Mouse (Mus musculus) hindbrain, postnatal 0 days (tissue): ENCODE measurements around the gene Mfsd4b3. TPM values are rescaled to one million over a fixed set of nuclear protein-coding genes. Genes with fewer than 3 reads are reported as not detected.
"Not testable (repeated sequence)": the region's sequence is repeated elsewhere in the genome, so short reads cannot be mapped to it uniquely, and the experiment has no call there.

ENCODE experiments used
- ATAC-seq: fragments of 200-750 bp; cut with Nextera tagmentation; 2 replicates; pipeline ENCODE4 v1.8.0; 2017; ENCODE audit warnings: mild to moderate bottlenecking, moderate TSS enrichment, moderate library complexity
- DNase-seq: peaks from one replicate; pipeline ENCODE4 v3.0.0-alpha.2; 2015; ENCODE audit warnings: low spot score
- H3K27ac ChIP-seq: fragments of 300-500 bp; sonication (generic); 2 replicates; pipeline ENCODE4 v1.5.1; 2014; ENCODE audit warnings: mild to moderate bottlenecking
- H3K27me3 ChIP-seq: fragments of 300-500 bp; sonication (generic); 2 replicates; pipeline ENCODE4 v1.6.1; 2014; ENCODE audit warnings: low read length, mixed read lengths; ENCODE audit not compliant: insufficient read depth
- H3K36me3 ChIP-seq: fragments of 300-500 bp; sonication (generic); 2 replicates; pipeline ENCODE4 v1.6.1; 2014; ENCODE audit warnings: low read length, mixed read lengths; ENCODE audit not compliant: insufficient read depth
- H3K4me1 ChIP-seq: fragments of 300-500 bp; sonication (generic); 2 replicates; pipeline ENCODE4 v1.6.1; 2014; ENCODE audit warnings: antibody characterized with exemption, low read length, mixed read lengths; ENCODE audit not compliant: insufficient read depth
- H3K4me2 ChIP-seq: fragments of 300-500 bp; sonication (generic); 2 replicates; pipeline ENCODE4 v1.6.1; 2014; ENCODE audit warnings: low read depth, mild to moderate bottlenecking, low read length, moderate library complexity, mixed read lengths
- H3K4me3 ChIP-seq: fragments of 300-500 bp; sonication (generic); 2 replicates; pipeline ENCODE4 v1.5.1; 2014; ENCODE audit warnings: low read length
- H3K9ac ChIP-seq: fragments of 300-500 bp; sonication (generic); replicated peaks from 2 replicates; pipeline ENCODE4 v1.6.1; 2014; ENCODE audit warnings: mild to moderate bottlenecking, low read length, moderate library complexity, mixed read lengths
- H3K9me3 ChIP-seq: fragments of 300-500 bp; sonication (generic); 2 replicates; pipeline ENCODE4 v1.6.1; 2016; ENCODE audit warnings: low read length, mixed read lengths
- CTCF ChIP-seq: IDR thresholded peaks from 2 replicates; pipeline ENCODE4 v1.5.1; 2016; ENCODE audit warnings: antibody characterized with exemption, control low read depth, low read depth
- WGBS: fragments of 180-500 bp; shearing (Covaris S2); extraction: QIAGEN DNeasy Blood & Tissue Kit; methylation state at CpG from one replicate; pipeline ENCODE4 v1.1.7; 2014; 5-methylcytosine and 5-hydroxymethylcytosine counted together
- polyA plus RNA-seq: library from polyadenylated mRNA; unstranded; fragments of >200 nt; fragmentation: Nextera tagmentation; extraction: Ambion mirVana; gene quantifications from 2 replicates; pipeline ENCODE4 v1.2.1, GENCODE M21; 2015
- total RNA-seq: library from RNA; depleted of rRNA; stranded (reverse); fragments of >200 nt; gene quantifications from 2 replicates; pipeline ENCODE4 v1.2.3, GENCODE M21; 2014; rRNA removed

Gene Mfsd4b3
- total RNA-seq, result 0.18 and 0.84 TPM in 2 replicates
- polyA plus RNA-seq, result not detected in 2 replicates

- peak; percentile 88 for TF ChIP-seq CTCF
- peak; percentile 99 for ATAC-seq
- Histone ChIP-seq H3K27ac (peak within 1 kb of the TSS; percentile 72; the same call in 1 of the 2 replicates), H3K36me3 (no peaks in the 10 kb centered on the region), H3K9me3 (no peaks in the 10 kb centered on the region), H3K27me3 (no peaks in the 10 kb centered on the region), H3K4me1 (no peaks in the 10 kb centered on the region), H3K4me2 (peak within 1 kb of the TSS; percentile 76), H3K4me3 (peak within 1 kb of the TSS; percentile 42), H3K9ac (peak within 1 kb of the TSS; percentile 48)
- WGBS, result under 1% methylated on average over 38 of the region's 38 CpGs
- peak; percentile 96 for DNase-seq
Observed at GRCm38 (mm10) chr10:39959761-39960440, at the start of gene Mfsd4b3. Gene Mfsd4b3 (minus strand): TSS chr10:39960153.

- DNase-seq (no peak), ATAC-seq (no peak)
- no peaks in the 10 kb centered on the region for H3K27me3 ChIP-seq
- no peaks in the 10 kb centered on the region for H3K9me3 ChIP-seq
- H3K4me1 ChIP-seq, result no peaks in the 10 kb centered on the region
- no peak overlapping the region for H3K27ac ChIP-seq
- H3K36me3 ChIP-seq, result no peaks in the 10 kb centered on the region
- no peak for TF ChIP-seq CTCF
- no peak overlapping the region for H3K4me3 ChIP-seq
- no peak overlapping the region for H3K9ac ChIP-seq
- H3K4me2 ChIP-seq, result no peak overlapping the region
- 87% methylated on average over 11 of the region's 11 CpGs for WGBS
Observed at GRCm38 (mm10) chr10:40009591-40009990, 49.6 kb upstream of the Mfsd4b3 start.

GRCm38 (mm10) chr10:40008847-40009246, 48.9 kb upstream of the Mfsd4b3 start:
- not testable (repeated sequence) for H3K27ac ChIP-seq, ATAC-seq, H3K9ac ChIP-seq, H3K27me3 ChIP-seq, H3K4me3 ChIP-seq, H3K4me2 ChIP-seq, H3K36me3 ChIP-seq, DNase-seq, H3K9me3 ChIP-seq, H3K4me1 ChIP-seq
- 72% methylated on average over 4 of the region's 4 CpGs for WGBS

- 75% methylated on average over 4 of the region's 4 CpGs for WGBS
- ATAC-seq (no peak), DNase-seq (no peak)
- Histone ChIP-seq H3K4me1 (no peaks in the 10 kb centered on the region), H3K4me2 (no peak overlapping the region), H3K36me3 (no peaks in the 10 kb centered on the region), H3K27ac (no peak overlapping the region), H3K4me3 (no peak overlapping the region), H3K27me3 (no peaks in the 10 kb centered on the region), H3K9ac (no peak overlapping the region), H3K9me3 (no peaks in the 10 kb centered on the region)
- TF ChIP-seq CTCF, result no peak
Observed at GRCm38 (mm10) chr10:40007953-40008352, 48.0 kb upstream of the Mfsd4b3 start.

- Histone ChIP-seq H3K27ac (no peak overlapping the region), H3K9me3 (no peaks in the 10 kb centered on the region), H3K4me1 (no peaks in the 10 kb centered on the region), H3K4me2 (no peak overlapping the region), H3K9ac (no peak overlapping the region), H3K36me3 (no peaks in the 10 kb centered on the region), H3K27me3 (no peaks in the 10 kb centered on the region), H3K4me3 (no peak overlapping the region)
- no peak for DNase-seq
- no peak for ATAC-seq
- TF ChIP-seq CTCF, result no peak
- 37% methylated on average over 10 of the region's 10 CpGs for WGBS
Observed at GRCm38 (mm10) chr10:40006963-40007362, 47.0 kb upstream of the Mfsd4b3 start.

- no peak for DNase-seq
- Histone ChIP-seq H3K36me3 (no peaks in the 10 kb centered on the region), H3K9ac (no peak overlapping the region), H3K4me3 (no peak overlapping the region), H3K4me1 (no peaks in the 10 kb centered on the region), H3K9me3 (no peaks in the 10 kb centered on the region), H3K27me3 (no peaks in the 10 kb centered on the region), H3K27ac (no peak overlapping the region), H3K4me2 (no peak overlapping the region)
- WGBS, result 95% methylated on average over 2 of the region's 2 CpGs
- no peak for TF ChIP-seq CTCF
- no peak for ATAC-seq
Observed at GRCm38 (mm10) chr10:40000746-40001145, 40.8 kb upstream of the Mfsd4b3 start.

- TF ChIP-seq CTCF, result no peak
- no peak overlapping the region for H3K27ac ChIP-seq
- 76% methylated on average over 4 of the region's 4 CpGs for WGBS
- H3K9ac ChIP-seq, result no peak overlapping the region
- no peaks in the 10 kb centered on the region for H3K9me3 ChIP-seq
- no peaks in the 10 kb centered on the region for H3K27me3 ChIP-seq
- DNase-seq, result no peak
- H3K4me2 ChIP-seq, result no peak overlapping the region
- no peak overlapping the region for H3K4me3 ChIP-seq
- H3K4me1 ChIP-seq, result no peaks in the 10 kb centered on the region
- no peak for ATAC-seq
- no peaks in the 10 kb centered on the region for H3K36me3 ChIP-seq
Observed at GRCm38 (mm10) chr10:39991155-39991554, 31.2 kb upstream of the Mfsd4b3 start.
